Mouse (Mus musculus) gastrocnemius, postnatal 4 days (tissue): ENCODE measurements around the gene Gm10271. TPM values are rescaled to one million over a fixed set of nuclear protein-coding genes. Genes with fewer than 3 reads are reported as not detected.

Experiments used
- DNase-seq, 2 experiments: peaks; one replicate each; pipeline ENCODE4 v3.0.0; 2021 to 2022; ENCODE audit warnings: low spot score in 2 of 2, mixed read lengths in 2 of 2
- total RNA-seq, 2 experiments: library from RNA; stranded (reverse); gene quantifications; 2 replicates each; pipeline ENCODE4 v1.2.3; 2021

The Gm10271 gene
- total RNA-seq, 2 experiments from 2014 or later: not detected

- no peak for DNase-seq
Observed at GRCm38 (mm10) chr10:116978841-116979240, 6.4 kb upstream of the Gm10271 start.

GRCm38 (mm10) chr10:116977858-116978257 is 5.4 kb upstream of the Gm10271 start:
- DNase-seq: no peak

GRCm38 (mm10) chr10:116977455-116977854 is 5.0 kb upstream of the Gm10271 start:
- no peak for DNase-seq

- DNase-seq: no peak
Observed at GRCm38 (mm10) chr10:116968741-116969140, 3.7 kb downstream of the Gm10271 start.

- DNase-seq: no peak
Observed at GRCm38 (mm10) chr10:116966065-116966464, 6.3 kb downstream of the Gm10271 start.

GRCm38 (mm10) chr10:116965297-116965696 is 7.1 kb downstream of the Gm10271 start:
- no peak for DNase-seq

GRCm38 (mm10) chr10:116964571-116964970 is 7.8 kb downstream of the Gm10271 start:
- no peak for DNase-seq

- no peak for DNase-seq
Observed at GRCm38 (mm10) chr10:116964084-116964483, 8.3 kb downstream of the Gm10271 start.

GRCm38 (mm10) chr10:116962803-116963202 is 9.6 kb downstream of the Gm10271 start:
- DNase-seq: no peak

- no peak for DNase-seq
Observed at GRCm38 (mm10) chr10:116962152-116962551, 10.3 kb downstream of the Gm10271 start.

- no peak for DNase-seq
Observed at GRCm38 (mm10) chr10:116957867-116958551, 14.4 kb downstream of the Gm10271 start.

- no peak for DNase-seq
Observed at GRCm38 (mm10) chr10:116956483-116957158, 15.8 kb downstream of the Gm10271 start.

- no peak for DNase-seq
Observed at GRCm38 (mm10) chr10:116955191-116955590, 17.2 kb downstream of the Gm10271 start.

- DNase-seq: no peak
Observed at GRCm38 (mm10) chr10:116950886-116951285, 21.5 kb downstream of the Gm10271 start.

GRCm38 (mm10) chr10:116950009-116950769 is 22.2 kb downstream of the Gm10271 start, which contains the start of gene Rab3ip:
Gene Rab3ip (minus strand): TSS chr10:116950769.
- DNase-seq: peak; percentile 87 to 91

GRCm38 (mm10) chr10:116949111-116950008 is 23.0 kb downstream of the Gm10271 start:
- peak; percentile 33 for DNase-seq

GRCm38 (mm10) chr10:116948414-116948813 is 24.0 kb downstream of the Gm10271 start:
- DNase-seq: no peak

GRCm38 (mm10) chr10:116944940-116945339 is 27.5 kb downstream of the Gm10271 start:
- no peak for DNase-seq

- DNase-seq: no peak
Observed at GRCm38 (mm10) chr10:116944144-116944543, 28.3 kb downstream of the Gm10271 start.

- DNase-seq: no peak
Observed at GRCm38 (mm10) chr10:116943025-116943424, 29.4 kb downstream of the Gm10271 start.

GRCm38 (mm10) chr10:116935028-116935427 is 37.4 kb downstream of the Gm10271 start:
- no peak for DNase-seq
